Mouse (Mus musculus) embryo, embryonic 10 days (tissue): ENCODE results near the gene Tbl1x.
"Not testable (repeated sequence)": the region's sequence is repeated elsewhere in the genome, so short reads cannot be mapped to it uniquely, and the experiment has no call there.

ENCODE experiments used
- DNase-seq: peaks from one replicate; pipeline ENCODE4 v3.0.0-alpha.2; 2015; ENCODE audit warnings: low spot score

Tbl1x gene

DNA sequence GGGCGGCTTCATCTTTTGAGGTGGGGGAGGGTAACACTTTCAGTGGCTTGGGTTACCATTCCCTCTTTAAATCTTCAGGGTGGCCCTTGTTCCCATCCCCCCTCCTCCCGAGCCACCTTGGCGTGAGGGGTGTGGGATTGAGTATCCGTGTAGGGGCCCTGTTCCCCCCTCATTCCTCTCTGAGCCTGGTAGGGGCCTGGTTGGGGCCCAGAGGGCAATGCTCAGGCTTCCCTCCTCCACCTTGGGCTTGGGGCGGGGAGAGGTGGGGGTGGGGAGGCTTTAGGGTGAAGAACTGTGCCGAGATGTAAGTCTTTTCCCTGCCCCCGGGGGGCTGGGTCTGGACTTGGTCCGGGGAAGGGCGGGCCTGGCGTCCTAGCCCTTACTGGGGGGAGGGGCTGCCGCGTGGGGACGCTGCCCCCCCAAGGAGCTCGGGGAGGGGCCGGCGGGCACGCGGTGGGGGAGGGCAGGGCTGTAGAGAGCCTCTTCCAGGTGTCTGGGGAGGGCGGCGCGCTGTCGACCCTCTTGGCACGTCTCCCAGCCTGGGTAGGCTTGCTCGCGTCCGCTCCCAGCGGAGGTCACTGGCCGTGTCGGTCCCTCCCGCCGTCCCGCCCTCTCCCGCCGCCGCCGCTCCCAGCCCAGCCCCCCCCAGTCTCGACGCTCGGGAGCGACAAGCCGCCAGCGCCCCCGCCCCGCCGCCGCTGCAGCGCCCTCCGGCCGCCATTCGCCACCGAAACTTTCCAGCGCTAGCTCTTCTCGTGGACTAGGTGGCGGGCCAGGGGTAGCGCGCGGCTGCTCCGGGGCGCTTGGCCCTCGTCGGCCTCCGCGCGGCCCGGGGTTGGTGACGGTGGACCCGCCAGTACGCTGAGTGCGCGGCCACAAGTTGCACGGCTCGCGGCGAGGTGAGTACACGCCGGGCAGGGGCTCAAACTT lies at the start of gene Tbl1x:
TSS of gene Tbl1x (plus strand) at position 643 of the 930 bp plus-strand sequence.
- peak; percentile 87 for DNase-seq

DNA sequence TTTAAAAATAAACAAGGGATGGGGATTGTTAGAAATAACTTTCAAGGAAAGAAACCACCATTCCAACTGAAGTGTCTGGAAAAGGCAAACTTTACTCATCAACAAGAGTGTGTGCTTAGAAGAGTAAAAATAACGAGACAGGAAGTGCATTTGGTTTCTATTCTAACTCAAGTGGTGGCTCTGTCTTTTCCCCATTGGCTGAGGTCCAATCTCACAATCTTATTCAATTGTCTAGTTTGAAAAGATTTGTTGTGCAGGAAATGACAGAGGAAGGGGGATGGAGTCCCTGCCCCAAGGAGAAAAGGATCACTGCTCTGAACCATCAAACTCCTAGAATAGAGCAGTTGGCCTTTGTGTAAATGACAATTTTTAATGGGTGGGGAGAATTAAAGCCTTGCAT lies 41.6 kb upstream of the Tbl1x start:
- DNase-seq, result no peak

- no peak for DNase-seq
Observed at GRCm38 (mm10) chrX:77472858-77473257, 38.0 kb upstream of the Tbl1x start.

DNA sequence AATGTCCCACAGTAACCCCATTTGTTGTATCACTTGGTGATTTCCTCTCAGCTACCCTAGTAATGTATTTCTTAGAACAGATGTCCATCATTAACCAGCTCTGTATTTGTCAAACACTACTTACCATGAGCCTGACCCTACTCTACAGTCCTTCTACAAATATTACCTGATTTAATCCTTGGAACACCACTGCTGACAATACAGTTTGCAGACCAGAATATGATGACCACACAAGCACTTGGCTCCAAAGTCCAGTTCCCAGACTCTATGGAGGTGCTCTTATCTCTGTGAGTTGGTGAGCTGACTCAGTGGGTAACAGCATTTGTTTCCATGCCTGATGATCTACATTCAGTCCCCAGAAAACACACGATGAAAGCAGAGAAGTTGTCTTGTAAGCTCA lies 37.3 kb upstream of the Tbl1x start:
- DNase-seq, result no peak

DNA sequence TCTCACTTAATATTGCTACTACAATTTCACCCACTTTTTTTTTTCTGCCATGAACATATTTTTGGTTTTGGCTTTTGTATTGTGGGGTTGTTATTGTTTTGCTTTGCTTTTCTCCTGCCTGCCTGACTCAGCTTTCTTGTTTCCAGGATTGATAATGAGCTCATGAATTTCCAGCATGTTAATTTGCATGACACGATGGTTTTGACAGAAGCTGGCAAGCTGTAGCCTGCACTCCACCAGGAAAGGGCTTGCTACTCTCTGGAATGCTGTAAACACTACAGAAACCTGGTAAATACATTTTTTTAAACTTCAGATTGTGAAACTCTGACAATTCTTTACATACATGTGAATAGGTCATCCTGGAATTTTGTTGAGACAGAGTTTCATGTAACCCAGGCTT lies 36.3 kb upstream of the Tbl1x start:
- DNase-seq, result no peak

GRCm38 (mm10) chrX:77477526-77477925 lies 33.3 kb upstream of the Tbl1x start:
- no peak for DNase-seq

DNA sequence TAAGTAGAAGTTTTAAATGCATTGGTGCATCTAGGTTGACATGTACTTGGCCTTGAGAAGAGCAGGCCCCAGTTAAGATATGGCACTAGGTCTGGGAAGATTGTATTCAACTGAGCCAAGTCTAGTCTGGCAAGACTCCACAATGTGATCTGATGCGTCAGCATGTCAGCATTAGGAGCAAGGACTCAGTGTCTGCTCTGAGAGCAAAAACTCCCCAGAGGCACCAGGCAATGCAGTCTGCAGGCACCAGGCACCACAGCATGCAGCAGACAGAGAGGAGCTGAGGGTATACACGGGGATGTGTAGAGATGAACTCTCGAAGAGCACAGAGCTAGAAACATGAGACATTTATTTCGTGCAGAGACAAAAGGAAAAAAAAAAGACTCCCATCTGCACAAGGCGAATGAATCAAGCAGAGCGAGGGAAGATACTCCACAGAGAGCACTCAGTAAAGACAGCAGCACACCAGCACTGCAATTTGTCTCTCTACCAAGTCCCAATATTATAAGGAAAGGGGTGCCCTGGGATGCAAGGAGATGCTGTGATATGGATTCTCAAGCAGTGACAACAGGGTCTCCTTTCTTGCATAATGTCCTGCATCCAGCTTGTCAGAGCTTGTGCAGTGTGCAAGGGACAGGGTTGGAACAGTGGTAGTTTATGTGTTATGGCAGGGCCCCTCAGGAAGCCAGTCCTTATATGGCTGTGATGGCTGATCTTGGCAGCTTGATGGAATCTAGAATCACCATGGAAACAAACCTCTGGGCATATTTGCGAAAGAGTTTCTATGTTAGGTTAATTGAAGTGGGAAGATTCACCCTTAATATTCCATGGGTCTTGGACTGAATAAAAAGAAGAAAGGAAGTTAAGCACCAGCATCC lies 22.7 kb upstream of the Tbl1x start:
- DNase-seq, result no peak

DNA sequence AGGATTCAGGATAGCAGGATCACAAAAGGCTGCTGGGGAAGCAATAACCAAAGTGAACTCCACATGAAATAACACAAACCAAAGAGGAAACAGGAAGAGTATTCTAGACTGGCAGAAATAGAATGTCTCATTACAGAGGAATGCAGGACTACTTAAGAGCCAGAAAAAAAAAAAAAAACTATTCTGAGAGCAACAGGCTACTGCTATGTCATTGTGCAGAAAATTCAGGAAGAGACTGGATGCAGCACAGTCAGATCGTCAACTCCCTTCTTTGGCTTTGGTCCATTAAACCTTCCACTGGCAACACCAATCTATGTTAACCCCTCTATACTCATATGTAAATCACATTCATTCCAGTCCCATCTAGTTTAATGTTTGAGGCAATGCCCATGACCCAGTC lies 20.7 kb upstream of the Tbl1x start:
- DNase-seq, result no peak

DNA sequence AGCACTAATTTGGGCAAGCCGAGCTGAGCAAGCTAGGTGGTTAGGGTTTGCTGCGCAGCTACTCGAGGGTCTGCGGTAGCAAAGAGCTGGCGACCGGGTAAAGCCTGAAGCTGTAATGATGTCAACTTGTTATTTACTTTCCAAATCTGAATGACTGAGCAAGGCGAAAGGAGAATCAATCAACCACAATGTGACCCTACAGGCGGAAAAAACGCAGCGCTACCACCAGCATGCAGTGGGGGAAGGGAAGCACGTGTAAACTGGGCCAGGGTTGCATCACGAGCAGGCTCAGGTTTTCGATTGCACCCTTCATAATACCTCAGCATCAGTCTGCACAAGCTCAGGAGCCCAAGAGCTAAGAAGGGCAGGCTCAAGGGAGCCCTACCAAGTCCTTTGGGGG lies 1.7 kb upstream of the Tbl1x start:
- DNase-seq, result peak; percentile 93

- DNase-seq, result peak; percentile 14
Observed at GRCm38 (mm10) chrX:77509776-77510175, 1.0 kb upstream of the Tbl1x start.

DNA sequence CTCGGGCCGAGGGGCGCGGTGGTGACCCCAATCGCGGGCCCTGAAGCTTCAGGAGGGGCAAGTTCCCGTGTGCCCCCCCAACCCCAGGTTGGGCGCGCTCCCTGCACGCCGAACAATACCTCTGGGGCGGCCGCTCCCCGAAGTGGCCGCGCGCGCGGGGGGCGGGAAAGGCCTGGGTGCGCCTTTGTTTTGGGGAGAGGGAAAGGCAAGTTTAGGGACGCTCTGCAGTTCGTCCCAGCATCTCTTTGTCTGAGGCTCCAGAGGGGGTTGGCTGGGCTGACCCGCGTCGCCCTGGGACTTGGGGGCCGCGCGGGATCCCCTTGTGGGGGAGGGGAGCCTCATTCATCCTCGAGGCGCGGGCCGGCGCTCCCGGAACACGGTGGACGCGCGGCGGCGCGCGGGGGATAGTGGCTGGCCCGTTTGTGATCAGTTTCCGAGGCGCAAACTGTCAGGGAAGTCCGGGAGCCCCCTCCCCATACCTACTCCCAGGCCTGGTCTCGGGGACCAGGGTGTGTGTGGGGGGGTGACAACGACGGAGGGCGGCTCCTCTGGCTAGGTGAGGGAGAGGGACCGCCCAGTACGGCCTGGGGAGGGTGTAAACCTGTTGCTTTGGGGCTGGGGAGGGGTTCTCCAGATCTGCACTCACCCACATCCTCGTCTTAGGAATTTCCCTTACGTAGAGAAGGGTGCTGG lies 634 bp downstream of the Tbl1x start:
- peak; percentile 37 for DNase-seq

DNA sequence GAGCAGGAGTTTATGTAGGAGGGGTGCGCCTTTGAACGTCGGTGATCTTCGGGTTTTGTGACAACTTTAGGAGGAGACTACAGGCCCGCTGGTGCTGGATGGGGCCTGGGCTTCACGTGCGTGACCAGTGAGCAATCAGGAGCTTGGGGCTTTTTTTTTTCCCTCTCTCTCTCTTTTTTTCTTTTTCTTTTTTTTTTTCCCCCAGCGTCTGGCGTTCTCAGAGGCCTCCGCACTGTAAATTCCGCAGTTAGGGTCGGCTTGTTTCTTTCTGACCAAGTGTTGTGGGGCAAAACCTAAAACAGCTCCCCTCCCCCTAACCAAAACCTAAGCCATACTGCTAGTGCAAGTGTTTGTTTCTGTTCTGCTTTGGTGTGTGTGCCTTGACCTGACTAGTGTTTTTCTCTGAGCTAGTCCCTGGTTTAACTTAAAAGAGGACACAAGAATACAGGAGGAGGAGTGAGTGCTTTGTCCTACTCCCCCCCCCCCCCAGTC lies 1.2 kb downstream of the Tbl1x start:
- DNase-seq, result no peak

- no peak for DNase-seq
Observed at GRCm38 (mm10) chrX:77517274-77518085, 6.7 kb downstream of the Tbl1x start.

DNA sequence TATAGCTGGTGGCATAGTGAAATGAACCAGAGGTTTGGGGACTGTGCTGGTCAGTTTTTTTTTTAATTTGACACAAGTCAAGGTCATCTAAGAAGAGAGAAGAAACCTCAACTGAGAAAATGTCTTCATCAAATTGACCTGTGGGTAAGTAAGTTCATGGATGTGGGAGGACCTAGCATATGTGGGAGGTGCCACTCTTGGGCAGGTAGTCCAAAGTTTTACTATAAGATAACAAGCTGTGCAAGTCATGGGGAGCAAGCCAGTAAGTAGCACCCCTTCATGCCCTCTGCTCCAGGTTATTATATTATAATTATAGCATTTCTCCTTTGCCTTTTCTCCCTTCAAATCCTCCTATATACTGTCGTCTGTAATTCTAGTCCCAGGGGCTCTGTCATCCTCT lies 8.1 kb downstream of the Tbl1x start:
- no peak for DNase-seq

DNA sequence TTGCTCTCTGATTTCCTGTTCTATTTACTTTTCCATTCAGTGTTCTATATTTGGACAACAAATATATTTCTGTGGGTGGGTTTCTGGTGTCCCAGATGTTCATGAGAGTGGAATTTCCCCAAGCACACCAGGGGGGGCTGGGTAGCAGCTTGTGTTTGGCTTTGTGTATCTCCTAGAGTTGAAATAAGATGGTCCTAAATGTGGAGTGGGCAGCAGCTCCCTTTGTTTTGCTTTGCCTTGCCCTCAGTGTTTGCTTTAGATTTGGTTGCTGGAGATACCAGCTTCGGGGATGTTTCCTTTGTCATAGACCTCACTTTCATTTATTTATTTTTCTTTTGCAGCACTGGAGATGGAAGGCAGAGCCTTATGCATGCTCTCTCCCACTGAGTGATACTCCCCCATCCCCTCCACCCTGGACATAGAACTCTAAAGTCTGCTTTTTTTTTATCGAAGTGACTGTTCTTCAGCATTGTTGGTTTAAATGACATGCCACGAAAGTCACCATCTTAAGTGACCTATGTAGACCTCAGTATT lies 12.1 kb downstream of the Tbl1x start:
- no peak for DNase-seq

GRCm38 (mm10) chrX:77525179-77525578 lies 14.4 kb downstream of the Tbl1x start:
- DNase-seq, result no peak

- DNase-seq, result no peak
Observed at GRCm38 (mm10) chrX:77528401-77528800, 17.6 kb downstream of the Tbl1x start.

DNA sequence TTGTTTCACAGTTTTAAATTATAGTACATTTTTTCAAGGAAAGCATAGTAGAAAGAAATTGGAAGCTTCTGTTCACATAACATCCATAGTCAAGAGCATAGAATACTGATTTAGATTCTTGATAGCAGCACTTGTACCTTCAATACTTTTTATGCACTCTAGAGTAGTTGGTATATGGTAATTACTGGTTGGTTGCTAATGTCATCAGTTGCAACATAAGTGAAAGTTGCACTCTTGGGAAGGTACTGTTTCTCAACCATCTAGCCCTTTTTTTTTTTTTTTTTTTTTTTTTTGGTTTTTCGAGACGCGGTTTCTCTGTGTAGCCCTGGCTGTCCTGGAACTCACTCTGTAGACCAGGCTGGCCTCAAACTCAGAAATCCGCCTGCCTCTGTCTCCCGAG lies 20.2 kb downstream of the Tbl1x start:
- no peak for DNase-seq

- DNase-seq, result no peak
Observed at GRCm38 (mm10) chrX:77533922-77534321, 23.1 kb downstream of the Tbl1x start.

- not testable (repeated sequence) for DNase-seq
Observed at GRCm38 (mm10) chrX:77539770-77540169, 29.0 kb downstream of the Tbl1x start.

- no peak for DNase-seq
Observed at GRCm38 (mm10) chrX:77544003-77544402, 33.2 kb downstream of the Tbl1x start.
